Mouse (Mus musculus) lung, embryonic 14.5 days (tissue): ENCODE measurements around the gene Gm17720. TPM values are rescaled to one million over a fixed set of nuclear protein-coding genes. Genes with fewer than 3 reads are reported as not detected.
"Not testable (repeated sequence)": the region's sequence is repeated elsewhere in the genome, so short reads cannot be mapped to it uniquely, and the experiment has no call there.

Experiments used
- ATAC-seq: fragments of 200-750 bp; cut with Nextera tagmentation; 2 replicates; pipeline ENCODE4 v1.8.0; 2017; ENCODE audit warnings: mild to moderate bottlenecking, moderate TSS enrichment, moderate library complexity; ENCODE audit not compliant: insufficient read depth
- DNase-seq: peaks from one replicate; pipeline ENCODE4 v3.0.0-alpha.2; 2015
- H3K27ac ChIP-seq: fragments of 300-500 bp; sonication (generic); 2 replicates; pipeline ENCODE4 v1.5.1; 2014; ENCODE audit warnings: low read depth, mild to moderate bottlenecking, moderate library complexity
- H3K27me3 ChIP-seq: fragments of 300-500 bp; sonication (generic); 2 replicates; pipeline ENCODE4 v1.6.1; 2014; ENCODE audit warnings: low read length, control low read depth; ENCODE audit not compliant: insufficient read depth
- H3K36me3 ChIP-seq: fragments of 300-500 bp; sonication (generic); 2 replicates; pipeline ENCODE4 v1.6.1; 2014; ENCODE audit warnings: control low read depth; ENCODE audit not compliant: insufficient read depth
- H3K4me1 ChIP-seq: fragments of 300-500 bp; sonication (generic); 2 replicates; pipeline ENCODE4 v1.6.1; 2014; ENCODE audit warnings: antibody characterized with exemption, control low read depth; ENCODE audit not compliant: insufficient read depth
- H3K4me2 ChIP-seq: fragments of 300-500 bp; sonication (generic); 2 replicates; pipeline ENCODE4 v1.6.1; 2014; ENCODE audit warnings: mild to moderate bottlenecking
- H3K4me3 ChIP-seq: fragments of 300-500 bp; sonication (generic); 2 replicates; pipeline ENCODE4 v1.5.1; 2014; ENCODE audit warnings: low read depth, low read length
- H3K9ac ChIP-seq: fragments of 300-500 bp; sonication (generic); 2 replicates; pipeline ENCODE4 v1.6.1; 2014
- H3K9me3 ChIP-seq: fragments of 300-500 bp; sonication (generic); 2 replicates; pipeline ENCODE4 v1.6.1; 2016; ENCODE audit warnings: low read depth, low read length, control low read depth
- CTCF ChIP-seq: IDR thresholded peaks from 2 replicates; pipeline ENCODE4 v1.5.1; 2016; ENCODE audit warnings: antibody characterized with exemption, low read depth
- WGBS: fragments of 180-500 bp; shearing (Covaris S2); extraction: QIAGEN DNeasy Blood & Tissue Kit; methylation state at CpG from one replicate; pipeline ENCODE4 v1.1.7; 2014; 5-methylcytosine and 5-hydroxymethylcytosine counted together
- polyA plus RNA-seq: library from polyadenylated mRNA; unstranded; fragments of >200 nt; fragmentation: Nextera tagmentation; extraction: Ambion mirVana; gene quantifications from 2 replicates; pipeline ENCODE4 v1.2.1, GENCODE M21; 2014

Gene Gm17720
- polyA plus RNA-seq, 1 experiment from 2014 or later = not detected

- no peaks in the 10 kb centered on the region for H3K9me3 ChIP-seq
- WGBS = 57% methylated on average over 5 of the region's 5 CpGs
- DNase-seq = no peak
- no peaks in the 10 kb centered on the region for H3K4me1 ChIP-seq
- ATAC-seq = no peak
- no peak within 1 kb of the TSS for H3K9ac ChIP-seq
- H3K27ac ChIP-seq = no peak within 1 kb of the TSS
- no peak within 1 kb of the TSS for H3K4me2 ChIP-seq
- TF ChIP-seq CTCF = no peak
- H3K36me3 ChIP-seq = no peaks in the 10 kb centered on the region
- no peaks in the 10 kb centered on the region for H3K27me3 ChIP-seq
- no peak within 1 kb of the TSS for H3K4me3 ChIP-seq
Measured at GRCm38 (mm10) chr8:110039659-110040058, 62.9 kb downstream of the Gm17720 start, which contains the start of gene Chst4. TSS of gene Chst4 (minus strand) at chr8:110039740.

- Histone ChIP-seq H3K4me1 (no peaks in the 10 kb centered on the region), H3K36me3 (no peaks in the 10 kb centered on the region), H3K9ac (no peak overlapping the region), H3K27ac (no peak overlapping the region), H3K4me2 (no peak overlapping the region), H3K9me3 (no peaks in the 10 kb centered on the region), H3K4me3 (no peak overlapping the region), H3K27me3 (no peaks in the 10 kb centered on the region)
- ATAC-seq = no peak
- TF ChIP-seq CTCF = no peak
- DNase-seq = no peak
- WGBS = 22% methylated on average over 7 of the region's 7 CpGs
Measured at GRCm38 (mm10) chr8:110039216-110039615, 63.3 kb downstream of the Gm17720 start.

- ATAC-seq = no peak
- WGBS = 68% methylated on average over 2 of the region's 2 CpGs
Measured at GRCm38 (mm10) chr8:110036156-110036555, 66.4 kb downstream of the Gm17720 start.

GRCm38 (mm10) chr8:110034331-110034730 lies 68.2 kb downstream of the Gm17720 start:
- Histone ChIP-seq H3K4me1 (no peaks in the 10 kb centered on the region), H3K27me3 (no peaks in the 10 kb centered on the region), H3K4me3 (no peak overlapping the region), H3K9ac (no peak overlapping the region), H3K9me3 (no peaks in the 10 kb centered on the region), H3K27ac (no peak overlapping the region), H3K36me3 (no peaks in the 10 kb centered on the region), H3K4me2 (no peak overlapping the region)
- no peak for DNase-seq
- no peak for TF ChIP-seq CTCF
- 66% methylated on average over 4 of the region's 4 CpGs for WGBS
- ATAC-seq = no peak

More at GRCm38 (mm10) chr8:110036156-110036555, 66.4 kb downstream of the Gm17720 start:
- no peak for TF ChIP-seq CTCF
- H3K9me3 ChIP-seq = no peaks in the 10 kb centered on the region
- H3K27me3 ChIP-seq = no peaks in the 10 kb centered on the region
- no peak overlapping the region for H3K27ac ChIP-seq
- no peaks in the 10 kb centered on the region for H3K4me1 ChIP-seq
- no peaks in the 10 kb centered on the region for H3K36me3 ChIP-seq
- DNase-seq = no peak
- H3K9ac ChIP-seq = no peak overlapping the region
- no peak overlapping the region for H3K4me2 ChIP-seq
- no peak overlapping the region for H3K4me3 ChIP-seq

GRCm38 (mm10) chr8:110033771-110034170 lies 68.8 kb downstream of the Gm17720 start:
- H3K27me3 ChIP-seq, H3K4me3 ChIP-seq, H3K36me3 ChIP-seq, H3K9me3 ChIP-seq, DNase-seq, H3K4me1 ChIP-seq, H3K9ac ChIP-seq, ATAC-seq, H3K4me2 ChIP-seq, H3K27ac ChIP-seq: not testable (repeated sequence)
- 32% methylated on average over 8 of the region's 8 CpGs for WGBS

Other genes with a start within 250 kb of the Gm17720 start
- gene Phlpp2, start 234.2 kb downstream of the Gm17720 start, polyA plus RNA-seq = 3.8 and 4.4 TPM in 2 replicates
- gene Marveld3, start 140.6 kb downstream of the Gm17720 start, polyA plus RNA-seq = 5.4 and 6.3 TPM in 2 replicates
- gene Tat, start 112.3 kb downstream of the Gm17720 start, polyA plus RNA-seq = not detected in 2 replicates
- gene Chst4, start 63.0 kb downstream of the Gm17720 start, polyA plus RNA-seq = 0.27 TPM in 1 of 2 replicates, not detected in the other
- 5.4 and 5.8 TPM in 2 replicates for gene Zfp612, start 23.0 kb downstream of the Gm17720 start, polyA plus RNA-seq
- not detected in 2 replicates for gene Gm21964, start 1.5 kb downstream of the Gm17720 start, polyA plus RNA-seq
- 22.7 and 23.0 TPM in 2 replicates for gene Calb2, start 65.5 kb upstream of the Gm17720 start, polyA plus RNA-seq
- 8.3 and 8.9 TPM in 2 replicates for gene Cmtr2, start 112.9 kb upstream of the Gm17720 start, polyA plus RNA-seq
- 0.12 and 0.18 TPM in 2 replicates for gene Hydin, start 164.2 kb upstream of the Gm17720 start, polyA plus RNA-seq